Mouse (Mus musculus): ENCODE measurements around the gene Tmem208. TPM values are rescaled to one million over a fixed set of nuclear protein-coding genes. Genes with fewer than 3 reads are reported as not detected.

Tmem208 gene
- polyA plus RNA-seq, 1 experiment from 2014 or later, result 141 TPM

- ATAC-seq, result peak; percentile 97
- Histone ChIP-seq H3K4me1 (ENCODE audit: control insufficient read depth, insufficient read depth, low read length) (peaks cover 15% of the 10 kb centered on the region), H3K27me3 (replicated peaks; ENCODE audit: control insufficient read depth, insufficient read depth, low read length) (no peaks in the 10 kb centered on the region), H3K36me3 (ENCODE audit: control insufficient read depth, insufficient read depth, low read length) (peaks cover 20% of the 10 kb centered on the region), H3K4me3 (ENCODE audit: low read length) (peak within 1 kb of the TSS; percentile 53), H3K9ac (ENCODE audit: low read depth, low read length) (peak within 1 kb of the TSS; percentile 65), H3K9me3 (ENCODE audit: control insufficient read depth, low read length) (no peaks in the 10 kb centered on the region), H3K4me2 (ENCODE audit: low read depth, low read length) (peak within 1 kb of the TSS; percentile 63), H3K27ac (ENCODE audit: low read length) (peak within 1 kb of the TSS; percentile 84)
- 4% methylated on average over 30 of the region's 30 CpGs for WGBS
These were observed 20.7 kb upstream of the Tmem208 start, which contains the start of gene Elmo3 for GRCm38 (mm10) chr8:105305211-105306145. TSS of gene Elmo3 (plus strand) at chr8:105305601.

- 0 out of 2 replicates have a peak, but pooled peaks have one; percentile 4 for ATAC-seq
- peaks cover 15% of the 10 kb centered on the region for H3K36me3 ChIP-seq (ENCODE audit: control insufficient read depth, insufficient read depth, low read length)
These were observed 19.9 kb upstream of the Tmem208 start for GRCm38 (mm10) chr8:105306146-105306691.

DNA sequence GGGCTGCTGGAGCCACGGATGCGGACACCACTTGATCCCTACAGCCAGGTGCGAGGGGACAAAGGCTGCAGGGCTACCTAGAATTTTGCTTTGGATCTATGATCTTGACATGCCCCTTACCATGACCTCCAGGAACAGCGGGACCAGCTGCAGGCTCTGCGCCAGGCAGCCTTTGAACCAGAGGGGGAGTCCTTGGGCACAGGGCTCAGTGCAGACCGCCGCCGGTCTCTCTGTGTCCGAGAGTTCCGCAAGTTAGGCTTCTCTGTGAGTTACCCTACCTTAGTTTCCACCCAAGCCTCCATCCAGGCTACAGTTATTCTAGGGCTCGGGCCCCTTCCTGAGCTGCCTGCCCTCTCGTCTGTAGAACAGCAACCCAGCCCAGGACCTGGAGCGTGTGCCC lies 18.5 kb upstream of the Tmem208 start:
- Histone ChIP-seq H3K4me3 (ENCODE audit: low read length) (no peak overlapping the region), H3K27ac (ENCODE audit: low read length) (no peak overlapping the region), H3K27me3 (replicated peaks; ENCODE audit: control insufficient read depth, insufficient read depth, low read length) (no peaks in the 10 kb centered on the region), H3K4me2 (ENCODE audit: low read depth, low read length) (no peak overlapping the region), H3K9me3 (ENCODE audit: control insufficient read depth, low read length) (no peaks in the 10 kb centered on the region), H3K36me3 (ENCODE audit: control insufficient read depth, insufficient read depth, low read length) (peaks cover 9% of the 10 kb centered on the region; the same call in 1 of the 2 replicates), H3K4me1 (ENCODE audit: control insufficient read depth, insufficient read depth, low read length) (peaks cover 15% of the 10 kb centered on the region), H3K9ac (ENCODE audit: low read depth, low read length) (no peak overlapping the region)
- 94% methylated on average over 13 of the region's 13 CpGs for WGBS
- no peak for ATAC-seq

More at GRCm38 (mm10) chr8:105306146-105306691, 19.9 kb upstream of the Tmem208 start:
- Histone ChIP-seq H3K4me1 (ENCODE audit: control insufficient read depth, insufficient read depth, low read length) (peaks cover 15% of the 10 kb centered on the region), H3K9ac (ENCODE audit: low read depth, low read length) (peak overlapping the region; percentile 65), H3K4me2 (ENCODE audit: low read depth, low read length) (peak overlapping the region; percentile 63), H3K27me3 (replicated peaks; ENCODE audit: control insufficient read depth, insufficient read depth, low read length) (no peaks in the 10 kb centered on the region), H3K27ac (ENCODE audit: low read length) (peak overlapping the region; percentile 35; the same call in 1 of the 2 replicates), H3K4me3 (ENCODE audit: low read length) (peak overlapping the region; percentile 53), H3K9me3 (ENCODE audit: control insufficient read depth, low read length) (no peaks in the 10 kb centered on the region)
- WGBS, result 39% methylated on average over 5 of the region's 5 CpGs

GRCm38 (mm10) chr8:105308428-105308827 lies 17.7 kb upstream of the Tmem208 start:
- Histone ChIP-seq H3K4me1 (ENCODE audit: control insufficient read depth, insufficient read depth, low read length) (peaks cover 15% of the 10 kb centered on the region), H3K9ac (ENCODE audit: low read depth, low read length) (no peak overlapping the region), H3K27me3 (replicated peaks; ENCODE audit: control insufficient read depth, insufficient read depth, low read length) (no peaks in the 10 kb centered on the region), H3K4me3 (ENCODE audit: low read length) (no peak overlapping the region), H3K27ac (ENCODE audit: low read length) (no peak overlapping the region), H3K4me2 (ENCODE audit: low read depth, low read length) (no peak overlapping the region), H3K36me3 (ENCODE audit: control insufficient read depth, insufficient read depth, low read length) (peaks cover 9% of the 10 kb centered on the region; the same call in 1 of the 2 replicates), H3K9me3 (ENCODE audit: control insufficient read depth, low read length) (no peaks in the 10 kb centered on the region)
- WGBS, result 91% methylated on average over 10 of the region's 10 CpGs
- ATAC-seq, result no peak

DNA sequence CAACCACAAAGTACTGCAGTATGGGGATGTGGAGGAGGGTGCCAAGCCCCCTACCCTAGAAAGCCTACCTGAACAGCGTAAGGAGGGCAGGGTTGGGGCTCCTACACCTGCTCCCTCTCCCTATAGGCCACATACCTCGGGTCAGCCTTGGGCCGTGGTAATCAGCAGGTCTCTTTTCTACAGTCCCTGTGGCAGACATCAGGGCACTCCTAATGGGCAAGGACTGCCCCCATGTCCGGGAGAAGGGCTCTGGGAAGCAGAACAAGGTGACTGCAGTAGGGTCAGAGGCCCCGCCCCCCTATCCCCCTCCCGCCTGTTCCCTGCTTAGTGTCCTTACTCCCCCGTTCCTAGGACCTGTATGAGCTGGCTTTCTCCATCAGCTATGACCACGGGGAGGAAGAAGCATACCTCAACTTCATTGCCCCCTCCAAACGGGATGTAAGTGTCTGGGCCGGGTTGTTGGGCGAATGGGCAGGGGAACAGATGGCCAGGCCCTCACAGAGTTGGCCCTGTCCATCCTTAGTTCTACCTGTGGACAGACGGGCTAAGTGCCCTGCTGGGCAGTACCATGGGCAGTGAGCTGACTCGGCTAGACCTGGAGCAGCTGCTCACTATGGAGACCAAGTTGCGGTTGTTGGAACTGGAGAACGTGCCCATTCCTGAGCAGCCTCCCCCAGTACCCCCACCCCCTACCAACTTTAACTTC lies 16.9 kb upstream of the Tmem208 start:
- no peak overlapping the region for H3K27ac ChIP-seq (ENCODE audit: low read length)
- no peaks in the 10 kb centered on the region for H3K27me3 ChIP-seq (replicated peaks; ENCODE audit: control insufficient read depth, insufficient read depth, low read length)
- no peak overlapping the region for H3K4me3 ChIP-seq (ENCODE audit: low read length)
- ATAC-seq, result no peak
- no peak overlapping the region for H3K9ac ChIP-seq (ENCODE audit: low read depth, low read length)
- H3K36me3 ChIP-seq (ENCODE audit: control insufficient read depth, insufficient read depth, low read length), result peaks cover 9% of the 10 kb centered on the region; the same call in 1 of the 2 replicates
- 84% methylated on average over 15 of the region's 15 CpGs for WGBS
- H3K4me2 ChIP-seq (ENCODE audit: low read depth, low read length), result no peak overlapping the region
- peaks cover 14% of the 10 kb centered on the region for H3K4me1 ChIP-seq (ENCODE audit: control insufficient read depth, insufficient read depth, low read length)
- no peaks in the 10 kb centered on the region for H3K9me3 ChIP-seq (ENCODE audit: control insufficient read depth, low read length)

DNA sequence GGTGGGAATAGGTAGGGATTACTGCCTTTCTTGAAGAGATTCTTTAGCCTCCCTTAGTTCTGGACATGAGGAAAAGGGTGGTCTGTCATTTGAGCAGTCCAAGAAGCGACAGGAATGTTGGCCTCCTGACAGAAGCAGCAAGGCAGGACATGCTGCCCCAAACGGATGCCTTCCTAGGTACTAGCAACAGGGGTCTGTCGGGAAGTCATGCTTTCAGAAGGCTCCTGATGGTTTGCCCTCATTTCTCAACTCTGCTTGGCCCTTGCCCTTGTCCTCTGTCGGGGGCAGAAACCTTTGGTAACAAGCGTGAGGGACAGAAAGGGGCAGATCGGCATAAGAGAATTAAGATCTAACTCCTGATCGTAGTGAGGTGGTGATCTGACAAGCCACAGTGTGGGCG lies 16.0 kb upstream of the Tmem208 start:
- no peak overlapping the region for H3K27ac ChIP-seq (ENCODE audit: low read length)
- H3K27me3 ChIP-seq (replicated peaks; ENCODE audit: control insufficient read depth, insufficient read depth, low read length), result no peaks in the 10 kb centered on the region
- no peak overlapping the region for H3K4me3 ChIP-seq (ENCODE audit: low read length)
- H3K4me2 ChIP-seq (ENCODE audit: low read depth, low read length), result no peak overlapping the region
- peaks cover 9% of the 10 kb centered on the region; the same call in 1 of the 2 replicates for H3K36me3 ChIP-seq (ENCODE audit: control insufficient read depth, insufficient read depth, low read length)
- no peak for ATAC-seq
- H3K4me1 ChIP-seq (ENCODE audit: control insufficient read depth, insufficient read depth, low read length), result peaks cover 6% of the 10 kb centered on the region; the same call in 1 of the 2 replicates
- no peak overlapping the region for H3K9ac ChIP-seq (ENCODE audit: low read depth, low read length)
- whole genome bisulfite sequencing, result 83% methylated on average over 8 of the region's 8 CpGs
- no peaks in the 10 kb centered on the region for H3K9me3 ChIP-seq (ENCODE audit: control insufficient read depth, low read length)

- H3K27me3 ChIP-seq (replicated peaks; ENCODE audit: control insufficient read depth, insufficient read depth, low read length), result no peaks in the 10 kb centered on the region
- 88% methylated on average over 1 of the region's 1 CpGs for WGBS
- peaks cover 9% of the 10 kb centered on the region; the same call in 1 of the 2 replicates for H3K36me3 ChIP-seq (ENCODE audit: control insufficient read depth, insufficient read depth, low read length)
- no peaks in the 10 kb centered on the region for H3K9me3 ChIP-seq (ENCODE audit: control insufficient read depth, low read length)
- no peak overlapping the region for H3K4me2 ChIP-seq (ENCODE audit: low read depth, low read length)
- no peak for ATAC-seq
- no peak overlapping the region for H3K4me3 ChIP-seq (ENCODE audit: low read length)
- no peaks in the 10 kb centered on the region for H3K4me1 ChIP-seq (ENCODE audit: control insufficient read depth, insufficient read depth, low read length)
- H3K27ac ChIP-seq (ENCODE audit: low read length), result no peak overlapping the region
- no peak overlapping the region for H3K9ac ChIP-seq (ENCODE audit: low read depth, low read length)
These were observed 14.4 kb upstream of the Tmem208 start for GRCm38 (mm10) chr8:105311718-105312117.

DNA sequence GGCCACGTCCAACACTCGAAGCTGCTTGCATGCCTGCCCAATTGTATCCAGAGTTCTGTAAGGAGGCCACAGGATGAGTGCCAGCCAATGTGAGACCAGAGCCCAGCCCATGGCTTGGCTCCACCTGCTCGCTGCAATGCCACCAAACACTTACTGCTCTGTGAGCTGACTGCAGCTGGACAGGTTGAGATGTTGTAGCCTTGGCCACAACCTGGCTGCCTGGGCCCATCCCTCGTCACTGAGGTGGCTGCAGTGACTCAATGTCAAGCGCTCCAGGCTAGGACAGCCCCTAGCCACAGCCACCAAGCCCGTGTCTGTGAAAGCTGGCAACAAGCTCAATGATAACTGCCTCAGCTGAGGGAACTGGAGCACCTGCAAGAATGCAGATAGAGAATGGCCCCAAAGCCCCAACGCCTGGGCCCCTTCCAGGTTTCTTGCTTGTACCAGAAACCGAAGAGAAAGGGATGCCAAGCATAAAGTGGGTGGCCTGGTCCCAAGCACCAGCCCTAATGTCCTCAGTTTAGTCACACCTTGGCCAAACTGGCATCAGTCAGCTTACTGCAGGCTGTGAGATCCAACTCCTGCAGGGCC lies 13.2 kb upstream of the Tmem208 start:
- 91% methylated on average over 8 of the region's 8 CpGs for WGBS
- Histone ChIP-seq H3K4me2 (ENCODE audit: low read depth, low read length) (no peak overlapping the region), H3K4me3 (ENCODE audit: low read length) (no peak overlapping the region), H3K9ac (ENCODE audit: low read depth, low read length) (no peak overlapping the region), H3K27me3 (replicated peaks; ENCODE audit: control insufficient read depth, insufficient read depth, low read length) (no peaks in the 10 kb centered on the region), H3K36me3 (ENCODE audit: control insufficient read depth, insufficient read depth, low read length) (peaks cover 4% of the 10 kb centered on the region; the same call in 1 of the 2 replicates), H3K9me3 (ENCODE audit: control insufficient read depth, low read length) (no peaks in the 10 kb centered on the region), H3K27ac (ENCODE audit: low read length) (no peak overlapping the region), H3K4me1 (ENCODE audit: control insufficient read depth, insufficient read depth, low read length) (no peaks in the 10 kb centered on the region)
- no peak for ATAC-seq
